Mouse (Mus musculus) left cerebral cortex, adult 2 months (tissue): ENCODE measurements at regions not wholly inside any gene's neighbourhood (a gene's known extent, or its start where the extent isn't known, plus 50 kb on each side); places are given as distances from the start of the nearest gene placed in this dataset.
A peak's percentile ranks its signal among the peaks of the same experiment; 100 is the strongest.

Experiments
- DNase-seq, 2 experiments: peaks; one replicate each; pipeline ENCODE4 v3.0.0; 2021 to 2022; ENCODE audit warnings: low spot score in 2 of 2, mixed read lengths in 1 of 2; ENCODE audit errors: extremely low spot score in 1 of 2
- H3K27ac ChIP-seq: fragments of 200-600 bp; 2 replicates; pipeline ENCODE4 v1.8.1; 2022
- H3K4me3 ChIP-seq: fragments of 200-600 bp; 2 replicates; pipeline ENCODE4 v1.8.1; 2022
- CTCF ChIP-seq: fragments of 200-600 bp; IDR thresholded peaks from 2 replicates; pipeline ENCODE4 v1.8.1; 2022; ENCODE audit warnings: antibody characterized with exemption, mild to moderate bottlenecking, moderate library complexity
- intact Hi-C: fragments of 180-260 bp; cut with DNase I; formaldehyde crosslinking; loops from one replicate; pipeline ENCODE4 v1.15.1; 2025

GRCm38 (mm10) chr9:46672050-46672449 is 326.5 kb upstream of the Gm4791 start:
- no peak for TF ChIP-seq CTCF
- no peak for DNase-seq
- no peak overlapping the region for H3K4me3 ChIP-seq
- no peak overlapping the region for H3K27ac ChIP-seq
- intact Hi-C loops, result no loop called here

- H3K27ac ChIP-seq, result no peak overlapping the region
- DNase-seq, result no peak
- intact Hi-C loops, result no loop called here
- TF ChIP-seq CTCF, result no peak
- H3K4me3 ChIP-seq, result no peak overlapping the region
Measured at GRCm38 (mm10) chr9:46654422-46654821, 334.6 kb upstream of the 4931429L15Rik start.

GRCm38 (mm10) chr9:46647238-46647922 is 327.6 kb upstream of the 4931429L15Rik start:
- DNase-seq, result peak in 1 of 2 experiments; percentile 12
- TF ChIP-seq CTCF, result no peak
- intact Hi-C loops, result no loop called here
- H3K27ac ChIP-seq, result no peak overlapping the region
- H3K4me3 ChIP-seq, result no peak overlapping the region

GRCm38 (mm10) chr9:46645469-46645884 is 325.7 kb upstream of the 4931429L15Rik start:
- intact Hi-C loops, result no loop called here
- no peak for DNase-seq
- no peak for TF ChIP-seq CTCF
- Histone ChIP-seq H3K4me3 (no peak overlapping the region), H3K27ac (no peak overlapping the region)

- DNase-seq, result no peak
- no peak overlapping the region for H3K4me3 ChIP-seq
- intact Hi-C loops, result no loop called here
- no peak overlapping the region for H3K27ac ChIP-seq
- no peak for TF ChIP-seq CTCF
Measured at GRCm38 (mm10) chr9:46643551-46643950, 323.8 kb upstream of the 4931429L15Rik start.

GRCm38 (mm10) chr9:46642696-46643095 is 322.9 kb upstream of the 4931429L15Rik start:
- Histone ChIP-seq H3K27ac (no peak overlapping the region), H3K4me3 (no peak overlapping the region)
- intact Hi-C loops, result no loop called here
- no peak for DNase-seq
- no peak for TF ChIP-seq CTCF

- no peak for TF ChIP-seq CTCF
- intact Hi-C loops, result loop anchor here (10.0 kb wide), 1 partner anchor 148 kb away; no protein-coding TSS in a partner anchor
- Histone ChIP-seq H3K27ac (no peak overlapping the region), H3K4me3 (no peak overlapping the region)
- no peak for DNase-seq
Measured at GRCm38 (mm10) chr9:46636261-46637010, 316.6 kb upstream of the 4931429L15Rik start.

GRCm38 (mm10) chr9:46633952-46634351 is 314.2 kb upstream of the 4931429L15Rik start:
- Histone ChIP-seq H3K4me3 (no peak overlapping the region), H3K27ac (no peak overlapping the region)
- peak; percentile 37 for TF ChIP-seq CTCF
- DNase-seq, result no peak
- intact Hi-C loops, result loop anchor here (10.0 kb wide), 1 partner anchor 151 kb away; no protein-coding TSS in a partner anchor

- DNase-seq, result peak; percentile 62 to 77
- Histone ChIP-seq H3K4me3 (no peak overlapping the region), H3K27ac (peak overlapping the region; percentile 56)
- intact Hi-C loops, result loop anchor here (1.0 to 10.0 kb wide), 2 partner anchors 71 to 152 kb away; no protein-coding TSS in a partner anchor
- TF ChIP-seq CTCF, result no peak
Measured at GRCm38 (mm10) chr9:46632576-46632975, 312.8 kb upstream of the 4931429L15Rik start.

GRCm38 (mm10) chr9:46622255-46622654 is 302.5 kb upstream of the 4931429L15Rik start:
- TF ChIP-seq CTCF, result no peak
- H3K4me3 ChIP-seq, result no peak overlapping the region
- no peak for DNase-seq
- intact Hi-C loops, result no loop called here
- H3K27ac ChIP-seq, result no peak overlapping the region

GRCm38 (mm10) chr9:46621851-46622250 is 302.1 kb upstream of the 4931429L15Rik start:
- no peak overlapping the region for H3K4me3 ChIP-seq
- DNase-seq, result no peak
- intact Hi-C loops, result no loop called here

GRCm38 (mm10) chr9:46610101-46611005 is 290.6 kb upstream of the 4931429L15Rik start:
- intact Hi-C loops, result no loop called here
- DNase-seq, result no peak
- no peak for TF ChIP-seq CTCF
- H3K4me3 ChIP-seq, result no peak overlapping the region
- no peak overlapping the region for H3K27ac ChIP-seq

More at GRCm38 (mm10) chr9:46621851-46622250, 302.1 kb upstream of the 4931429L15Rik start:
- no peak for TF ChIP-seq CTCF
- H3K27ac ChIP-seq, result no peak overlapping the region
